Mouse (Mus musculus): ENCODE data around the gene Med15. TPM values are rescaled to one million over a fixed set of nuclear protein-coding genes. Genes with fewer than 3 reads are reported as not detected.

Gene Med15
- polyA plus RNA-seq (2012; rRNA removed), result 55.4 and 63.7 TPM in 2 replicates

DNA sequence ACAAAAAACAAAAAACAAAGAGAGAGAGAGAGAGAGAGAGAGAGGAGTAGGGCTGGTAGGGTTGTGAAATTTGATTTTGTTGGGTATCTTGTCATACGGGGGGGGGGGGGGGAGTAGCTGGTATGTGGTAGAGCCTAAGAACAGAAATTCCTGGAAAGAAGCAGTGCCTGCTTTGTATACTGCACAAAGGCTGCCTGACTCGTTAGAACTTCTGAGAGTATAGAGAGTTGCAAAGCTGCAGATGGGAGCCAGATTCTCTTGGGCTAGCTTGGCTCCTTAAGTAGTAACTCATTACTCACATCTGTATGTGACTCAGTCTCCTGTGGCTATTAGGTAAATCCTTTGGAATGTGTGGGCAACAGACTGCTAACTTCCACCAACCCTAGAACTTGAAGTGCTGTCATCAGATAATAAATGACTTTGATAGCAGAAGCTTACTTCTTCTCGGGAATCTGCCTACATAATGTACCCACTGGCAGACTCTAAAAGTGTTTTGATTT is at the start of gene Med15:
Gene Med15, minus strand, starts transcription at position 51 of the 500 bp plus-strand sequence.

DNA sequence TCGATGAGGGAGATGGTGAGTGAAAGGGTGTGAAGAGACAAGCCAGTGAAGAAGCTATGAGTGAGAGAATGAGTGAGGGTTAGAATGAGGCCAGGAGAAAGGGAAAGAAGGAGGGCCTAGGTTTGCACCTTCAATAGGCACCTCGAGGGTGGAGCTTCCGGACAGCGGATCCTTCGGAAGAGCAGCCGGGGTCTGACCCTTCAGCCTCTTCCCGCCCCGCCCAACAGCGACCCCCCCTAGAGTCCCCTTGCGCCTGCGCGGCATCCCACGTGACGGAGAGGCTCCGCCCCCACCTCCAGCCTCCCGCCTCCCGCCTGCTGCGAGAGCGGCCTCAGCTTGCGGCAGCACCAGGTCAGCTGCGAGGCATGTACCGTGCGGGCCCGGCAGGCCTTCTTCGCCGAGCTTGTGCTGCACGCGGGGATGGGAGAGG is 26.7 kb upstream of the Med15 start, which contains the start of gene Klhl22:
Gene Klhl22, plus strand, starts transcription at position 275 of the 430 bp plus-strand sequence.

DNA sequence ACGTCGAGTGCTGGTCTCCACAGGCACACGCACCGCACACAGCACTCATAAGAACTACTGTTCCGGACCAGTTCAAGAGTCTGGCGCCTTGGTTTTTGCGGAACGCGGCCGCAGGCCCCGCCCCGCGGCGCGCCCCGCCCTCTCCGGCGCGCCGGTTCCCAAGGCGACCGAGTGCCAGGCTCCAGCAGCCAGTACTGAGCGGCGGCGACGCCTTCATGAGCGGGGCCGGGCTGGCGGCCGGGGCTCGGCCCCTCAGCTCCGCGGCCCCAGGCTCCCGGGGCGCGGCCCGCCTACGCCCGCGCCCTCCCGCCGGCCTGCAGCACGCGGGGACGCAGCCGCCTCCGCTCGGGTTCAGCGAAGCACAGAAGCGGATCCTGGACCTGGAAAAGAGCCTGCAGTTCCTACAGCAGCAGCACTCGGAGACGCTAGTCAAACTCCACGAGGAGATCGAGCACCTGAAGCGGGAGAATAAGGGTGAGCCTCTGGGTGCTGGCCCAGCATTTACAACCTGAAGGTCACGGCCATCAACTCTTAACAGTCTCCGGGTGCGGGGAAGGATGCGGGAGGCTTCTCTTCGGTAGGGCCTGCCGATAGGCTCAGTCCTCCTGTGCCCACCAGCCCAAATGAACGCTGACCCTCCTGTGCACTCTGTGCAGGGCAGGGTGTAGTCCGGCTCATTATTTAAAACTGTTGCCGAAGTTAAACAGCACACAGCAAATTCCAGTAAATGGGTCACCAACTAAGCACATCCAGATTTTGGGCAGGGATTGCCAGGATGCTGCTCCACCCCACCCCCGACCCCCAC is 86.2 kb downstream of the Med15 start, which contains the start of gene Ccdc74a:
Gene Ccdc74a, plus strand, starts transcription at position 161 of the 805 bp plus-strand sequence.

DNA sequence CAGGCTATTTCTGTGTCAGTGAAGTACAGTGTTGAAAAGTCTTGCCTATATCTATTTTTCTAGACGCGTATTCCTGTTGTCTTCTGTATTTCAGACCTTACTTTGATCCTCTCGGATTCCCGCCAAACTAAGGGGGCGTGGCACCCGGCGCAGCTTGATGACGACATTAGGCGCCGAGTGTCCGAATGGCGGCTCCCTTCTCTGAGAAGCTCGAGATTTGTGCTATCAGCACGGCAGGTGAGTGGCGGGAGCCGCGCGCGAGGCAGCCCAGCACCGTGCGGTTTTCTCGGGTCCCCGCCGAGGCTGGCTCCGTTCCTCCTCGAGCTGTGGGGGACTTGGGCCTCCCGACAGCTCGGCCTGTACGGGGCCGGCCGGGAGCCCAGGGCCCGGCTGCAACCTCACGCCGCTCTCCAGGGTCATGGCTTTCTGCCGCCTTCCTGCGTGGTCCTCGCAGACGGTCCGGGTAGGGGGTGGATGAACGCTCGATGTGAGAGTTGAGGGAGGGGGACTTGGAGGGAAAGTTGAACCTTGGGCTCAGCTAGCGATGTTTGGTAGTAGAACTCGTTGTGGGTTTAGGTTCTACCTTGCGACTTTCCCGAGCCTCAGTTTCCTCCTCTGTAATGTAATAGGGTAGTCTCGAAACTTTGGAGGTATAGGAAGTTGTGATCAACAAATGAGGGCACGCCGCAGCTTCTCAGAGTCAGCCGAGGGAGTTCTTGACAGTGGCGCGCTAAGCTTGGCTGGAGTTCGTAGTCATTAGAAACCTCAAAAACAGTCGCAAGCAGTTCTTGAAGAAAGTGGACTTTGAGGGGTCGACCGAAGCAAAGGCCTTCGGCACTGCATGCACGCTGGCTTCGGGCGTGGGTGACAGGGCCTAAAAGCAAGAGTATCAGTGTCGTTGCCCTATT is 113.2 kb downstream of the Med15 start, which contains the start of gene Smpd4:
Gene Smpd4, plus strand, starts transcription at position 157 of the 908 bp plus-strand sequence.

Other genes with a start within 250 kb of the Med15 start
- 0.79 and 1.2 TPM in 2 replicates for gene Aifm3, start 243.3 kb downstream of the Med15 start, polyA plus RNA-seq (2012; rRNA removed)
- gene Lztr1, start 224.2 kb downstream of the Med15 start, polyA plus RNA-seq (2012; rRNA removed), result 112 and 122 TPM in 2 replicates
- 53.3 and 64.2 TPM in 2 replicates for gene Thap7, start 201.8 kb downstream of the Med15 start, polyA plus RNA-seq (2012; rRNA removed)
- gene Lrrc74b, start 171.6 kb downstream of the Med15 start, polyA plus RNA-seq (2012; rRNA removed), result 0.09 TPM in 1 of 2 replicates, not detected in the other
- gene P2rx6, start 171.0 kb downstream of the Med15 start, polyA plus RNA-seq (2012; rRNA removed), result 1.1 and 2.2 TPM in 2 replicates
- gene Slc7a4, start 149.7 kb downstream of the Med15 start, polyA plus RNA-seq (2012; rRNA removed), result 18.1 and 22.4 TPM in 2 replicates
- gene Smpd4, start 113.5 kb downstream of the Med15 start, polyA plus RNA-seq (2012; rRNA removed), result 19.6 and 21.7 TPM in 2 replicates
- 0.24 and 0.73 TPM in 2 replicates for gene Ccdc74a, start 86.4 kb downstream of the Med15 start, polyA plus RNA-seq (2012; rRNA removed)
- gene Klhl22, start 26.7 kb upstream of the Med15 start, polyA plus RNA-seq (2012; rRNA removed), result 29.5 and 32.8 TPM in 2 replicates
- 25.6 and 36.5 TPM in 2 replicates for gene Scarf2, start 64.4 kb upstream of the Med15 start, polyA plus RNA-seq (2012; rRNA removed)
- gene B830017H08Rik, start 100.2 kb upstream of the Med15 start, polyA plus RNA-seq (2012; rRNA removed), result 0.04 TPM in 1 of 2 replicates, not detected in the other
- 9.3 and 11.1 TPM in 2 replicates for gene Car15, start 105.5 kb upstream of the Med15 start, polyA plus RNA-seq (2012; rRNA removed)
- 0.75 and 1.1 TPM in 2 replicates for gene Gm20518, start 158.8 kb upstream of the Med15 start, polyA plus RNA-seq (2012; rRNA removed)
- 0.02 and 0.05 TPM in 2 replicates for gene Tssk1, start 161.3 kb upstream of the Med15 start, polyA plus RNA-seq (2012; rRNA removed)
- gene Dgcr2, start 165.7 kb upstream of the Med15 start, polyA plus RNA-seq (2012; rRNA removed), result 75.6 and 87.2 TPM in 2 replicates
- not detected in 2 replicates for gene Tssk2, start 165.7 kb upstream of the Med15 start, polyA plus RNA-seq (2012; rRNA removed)
- 9.9 and 10.7 TPM in 2 replicates for gene Ess2, start 178.5 kb upstream of the Med15 start, polyA plus RNA-seq (2012; rRNA removed)
- 1.9 and 3.6 TPM in 2 replicates for gene Gsc2, start 182.2 kb upstream of the Med15 start, polyA plus RNA-seq (2012; rRNA removed)
- gene Slc25a1, start 195.3 kb upstream of the Med15 start, polyA plus RNA-seq (2012; rRNA removed), result 211 and 252 TPM in 2 replicates
- not detected in 2 replicates for gene Vpreb2, start 247.5 kb upstream of the Med15 start, polyA plus RNA-seq (2012; rRNA removed)